Mouse (Mus musculus) testis, adult 2 months (tissue): Measurements from ENCODE around the gene Gm15130. TPM values are rescaled to one million over a fixed set of nuclear protein-coding genes. Genes with fewer than 3 reads are reported as not detected.

Experiments used
- H3K27ac ChIP-seq: fragments of 200-500 bp; 2 replicates; pipeline ENCODE4 v1.5.1; 2012; ENCODE audit warnings: low read depth, low read length; ENCODE audit not compliant: control insufficient read depth, insufficient read depth
- H3K27me3 ChIP-seq: fragments of 200-500 bp; 2 replicates; pipeline ENCODE4 v1.6.1; 2012; ENCODE audit warnings: mild to moderate bottlenecking, low read length, moderate library complexity; ENCODE audit not compliant: control insufficient read depth, insufficient read depth
- H3K36me3 ChIP-seq: fragments of 200-500 bp; 2 replicates; pipeline ENCODE4 v1.6.1; 2012; ENCODE audit warnings: mild to moderate bottlenecking, low read length; ENCODE audit not compliant: control insufficient read depth, insufficient read depth
- H3K4me1 ChIP-seq: fragments of 200-500 bp; 2 replicates; pipeline ENCODE4 v1.6.1; 2012; ENCODE audit warnings: low read length; ENCODE audit not compliant: control insufficient read depth, insufficient read depth
- H3K4me3 ChIP-seq: fragments of 200-500 bp; 2 replicates; pipeline ENCODE4 v1.5.1; 2012; ENCODE audit warnings: low read depth, mild to moderate bottlenecking, low read length, moderate library complexity, mixed read lengths; ENCODE audit not compliant: control insufficient read depth
- CTCF ChIP-seq: fragments of 200-500 bp; IDR thresholded peaks from 2 replicates; pipeline ENCODE4 v1.5.1; 2012; ENCODE audit warnings: low read depth, mild to moderate bottlenecking, inconsistent platforms, low read length, moderate library complexity; ENCODE audit not compliant: control insufficient read depth, insufficient read depth, insufficient replicate concordance
- POLR2A ChIP-seq: fragments of 200-500 bp; IDR thresholded peaks from 2 replicates; pipeline ENCODE4 v1.6.1; 2012; ENCODE audit warnings: low read depth, mild to moderate bottlenecking, inconsistent platforms, low read length, moderate library complexity; ENCODE audit not compliant: control insufficient read depth
- polyA plus RNA-seq: library from polyadenylated mRNA; depleted of rRNA; stranded (reverse); fragments of >200 nt; gene quantifications from 2 replicates; pipeline ENCODE4 v1.2.3, GENCODE M21; 2012; rRNA removed

Gm15130 gene
- 3.9 and 5.1 TPM in 2 replicates for polyA plus RNA-seq

- Histone ChIP-seq H3K27ac (no peak within 1 kb of the TSS), H3K4me1 (no peaks in the 10 kb centered on the region), H3K27me3 (no peaks in the 10 kb centered on the region), H3K4me3 (no peak within 1 kb of the TSS), H3K36me3 (no peaks in the 10 kb centered on the region)
- TF ChIP-seq CTCF: no peak
- no peak for TF ChIP-seq POLR2A
Measured at GRCm38 (mm10) chr2:111152836-111153235, at the start of gene Gm15130. Gm15130 (minus strand) TSS chr2:111152936.

- no peak overlapping the region for H3K4me3 ChIP-seq
- no peaks in the 10 kb centered on the region for H3K27me3 ChIP-seq
- no peaks in the 10 kb centered on the region for H3K36me3 ChIP-seq
- no peaks in the 10 kb centered on the region for H3K4me1 ChIP-seq
- no peak overlapping the region for H3K27ac ChIP-seq
- TF ChIP-seq CTCF (no peak), POLR2A (no peak)
Measured at GRCm38 (mm10) chr2:111182068-111182467, 29.3 kb upstream of the Gm15130 start.

- Histone ChIP-seq H3K4me3 (no peak overlapping the region), H3K4me1 (no peaks in the 10 kb centered on the region), H3K27ac (no peak overlapping the region), H3K27me3 (no peaks in the 10 kb centered on the region), H3K36me3 (no peaks in the 10 kb centered on the region)
- TF ChIP-seq CTCF (no peak), POLR2A (no peak)
Measured at GRCm38 (mm10) chr2:111135739-111136138, 17.0 kb downstream of the Gm15130 start.

GRCm38 (mm10) chr2:111105882-111106281, 46.9 kb downstream of the Gm15130 start, which contains the start of gene Gm13941:
Gm13941 (minus strand) TSS chr2:111105982.
- H3K4me3 ChIP-seq: no peak within 1 kb of the TSS
- TF ChIP-seq CTCF (no peak), POLR2A (no peak)
- H3K27me3 ChIP-seq: no peaks in the 10 kb centered on the region
- no peaks in the 10 kb centered on the region for H3K36me3 ChIP-seq
- no peak within 1 kb of the TSS for H3K27ac ChIP-seq
- no peaks in the 10 kb centered on the region for H3K4me1 ChIP-seq

Other genes with a start within 250 kb of the Gm15130 start
- 0.07 TPM in 2 replicates for gene Ano3, start 202.0 kb downstream of the Gm15130 start, polyA plus RNA-seq
- 5.6 and 8.2 TPM in 2 replicates for gene Gm13941, start 47.0 kb downstream of the Gm15130 start, polyA plus RNA-seq
- 10.1 and 17.1 TPM in 2 replicates for gene 4930430A15Rik, start 76.7 kb upstream of the Gm15130 start, polyA plus RNA-seq
- gene Olfr1275, start 82.3 kb upstream of the Gm15130 start, polyA plus RNA-seq: 0.23 TPM in 1 of 2 replicates, not detected in the other
- not detected in 2 replicates for gene Olfr1276, start 101.6 kb upstream of the Gm15130 start, polyA plus RNA-seq
- gene Olfr1277, start 121.2 kb upstream of the Gm15130 start, polyA plus RNA-seq: 0.04 TPM in 1 of 2 replicates, not detected in the other
- not detected in 2 replicates for gene Olfr1278, start 137.2 kb upstream of the Gm15130 start, polyA plus RNA-seq
- 0.16 and 0.20 TPM in 2 replicates for gene Olfr1279, start 147.7 kb upstream of the Gm15130 start, polyA plus RNA-seq
- 1.0 and 1.2 TPM in 2 replicates for gene Olfr1280, start 161.1 kb upstream of the Gm15130 start, polyA plus RNA-seq
- 0.06 and 0.19 TPM in 2 replicates for gene Olfr1281, start 173.6 kb upstream of the Gm15130 start, polyA plus RNA-seq
- not detected in 2 replicates for gene Olfr1282, start 183.1 kb upstream of the Gm15130 start, polyA plus RNA-seq
- gene Olfr1283, start 213.9 kb upstream of the Gm15130 start, polyA plus RNA-seq: not detected in 2 replicates
- not detected in 2 replicates for gene Olfr1284, start 222.6 kb upstream of the Gm15130 start, polyA plus RNA-seq